16 mouse cellular contexts compared by ENCODE assay signal in genomic region chr4:106983908-106984515, GRCm38 (mm10).
DNase-seq lines count a peak whose midpoint lies in the region; ATAC-seq and TF ChIP-seq lines count a peak whose summit lies in the region.
"Had no signal": no experiment of that assay in that cellular context is flagged by ENCODE, and none has a peak within 500 bp of the region (broad histone marks: within the 10 kb centered on the region; RNA-seq: fewer than 3 reads in every experiment).

No protein-coding gene starts in this region.

- TF ChIP-seq POLR2A in kidney, adult 2 months (IDR thresholded peaks at IDR 0.05; ENCODE audit: low read depth, low read length): no peak

- peaks cover 25% of the 10 kb centered on the region for H3K36me3 ChIP-seq in forebrain, embryonic 10.5 days (replicated peaks)
- no peaks in the 10 kb centered on the region for H3K36me3 ChIP-seq in forebrain, embryonic 11.5 days (ENCODE audit: control insufficient read depth, insufficient read depth, low read length)
- H3K36me3 ChIP-seq in midbrain, embryonic 11.5 days (ENCODE audit: control insufficient read depth, insufficient read depth, low read length): no peaks in the 10 kb centered on the region
- H3K36me3 ChIP-seq in kidney, embryonic 14.5 days (ENCODE audit: control insufficient read depth, insufficient read depth, low read length): 0 out of 2 replicates have a peak, but pooled peaks cover 2% of the 10 kb centered on the region
- no peaks in the 10 kb centered on the region for H3K36me3 ChIP-seq in kidney, adult 2 months (ENCODE audit: control insufficient read depth, insufficient read depth, low read length)
- H3K36me3 ChIP-seq: heart, embryonic 10.5 days had no signal

- 76% methylated on average over 7 of the region's 7 CpGs for WGBS in forebrain, embryonic 10.5 days
- 73% methylated on average over 7 of the region's 7 CpGs for WGBS in forebrain, embryonic 11.5 days
- WGBS in midbrain, embryonic 11.5 days: 72% methylated on average over 7 of the region's 7 CpGs
- 61% methylated on average over 7 of the region's 7 CpGs for WGBS in kidney, embryonic 14.5 days
- 87% methylated on average over 7 of the region's 7 CpGs for WGBS in kidney, adult 2 months

- no peak overlapping the region for H3K4me3 ChIP-seq in forebrain, embryonic 10.5 days
- H3K4me3 ChIP-seq in forebrain, embryonic 11.5 days (ENCODE audit: low read depth, low read length): no peak overlapping the region
- no peak overlapping the region for H3K4me3 ChIP-seq in midbrain, embryonic 11.5 days (ENCODE audit: low read depth, low read length)
- no peak overlapping the region for H3K4me3 ChIP-seq in kidney, embryonic 14.5 days (ENCODE audit: low read length)
- H3K4me3 ChIP-seq in kidney, adult 2 months (ENCODE audit: insufficient read depth, low read depth, low read length): no peak overlapping the region
- H3K4me3 ChIP-seq: gastrocnemius, adult 2 months; heart, embryonic 10.5 days had no signal

- peak overlapping the region; percentile 2 for H3K27ac ChIP-seq in forebrain, embryonic 10.5 days
- H3K27ac ChIP-seq in forebrain, embryonic 11.5 days (ENCODE audit: low read depth, low read length): no peak overlapping the region
- H3K27ac ChIP-seq in midbrain, embryonic 11.5 days (ENCODE audit: low read depth, low read length): 0 out of 2 replicates have a peak overlapping the region, but pooled peaks have one; percentile 25
- no peak overlapping the region for H3K27ac ChIP-seq in kidney, embryonic 14.5 days (ENCODE audit: low read depth, low read length)
- H3K27ac ChIP-seq in kidney, adult 2 months (ENCODE audit: insufficient read depth, low read depth, low read length): no peak overlapping the region
- H3K27ac ChIP-seq: gastrocnemius, adult 2 months; heart, embryonic 10.5 days had no signal

- TF ChIP-seq CTCF in kidney, adult 2 months (conservative IDR thresholded peaks at IDR 0.05; ENCODE audit: insufficient read depth, insufficient read length, low read depth, low read length): no peak

- ATAC-seq in forebrain, embryonic 11.5 days (replicated peaks; ENCODE audit: low FRiP score): no peak
- no peak for ATAC-seq in midbrain, embryonic 11.5 days (ENCODE audit: low FRiP score)
- ATAC-seq in kidney, embryonic 14.5 days (ENCODE audit: low FRiP score, low TSS enrichment): no peak
- ATAC-seq: lung, postnatal 0 days had no signal

- H3K9me3 ChIP-seq in forebrain, embryonic 10.5 days: no peaks in the 10 kb centered on the region
- H3K9me3 ChIP-seq in forebrain, embryonic 11.5 days (ENCODE audit: control insufficient read depth, low read length): no peaks in the 10 kb centered on the region
- H3K9me3 ChIP-seq in midbrain, embryonic 11.5 days (ENCODE audit: control insufficient read depth, low read length): no peaks in the 10 kb centered on the region
- H3K9me3 ChIP-seq in kidney, embryonic 14.5 days (ENCODE audit: control insufficient read depth, low read length): no peaks in the 10 kb centered on the region
- H3K9me3 ChIP-seq: heart, embryonic 10.5 days had no signal

- no peak overlapping the region for H3K4me2 ChIP-seq in forebrain, embryonic 11.5 days (ENCODE audit: low read depth, low read length, severe bottlenecking)
- H3K4me2 ChIP-seq in midbrain, embryonic 11.5 days: no peak overlapping the region
- H3K4me2 ChIP-seq in kidney, embryonic 14.5 days (replicated peaks; ENCODE audit: low read depth, low read length): no peak overlapping the region
- H3K4me2 ChIP-seq: liver, embryonic 11.5 days had no signal

- DNase-seq in forebrain, embryonic 10.5 days (ENCODE audit: extremely low spot score, low spot score): no peak
- no peak for DNase-seq in forebrain, embryonic 11.5 days (ENCODE audit: low spot score)
- peak; percentile 54 for DNase-seq in retina, postnatal 1 day
- no peak for DNase-seq in retina, embryonic 14.5 days (ENCODE audit: low spot score)
- DNase-seq in midbrain, embryonic 11.5 days (ENCODE audit: low spot score, missing footprints): no peak
- no peak for DNase-seq in kidney, adult 2 months
- DNase-seq in adrenal gland, postnatal 25 days: no peak
- DNase-seq: adrenal gland, adult 8-10 months; gastrocnemius, adult 2 months; heart, postnatal 4 days; kidney, postnatal 10 days; right cerebral cortex, adult 18-20 months had no signal

- H3K4me1 ChIP-seq in forebrain, embryonic 10.5 days: peaks cover 99% of the 10 kb centered on the region
- H3K4me1 ChIP-seq in forebrain, embryonic 11.5 days (replicated peaks; ENCODE audit: control insufficient read depth, insufficient read depth, low read length): peaks cover 48% of the 10 kb centered on the region
- peaks cover 81% of the 10 kb centered on the region for H3K4me1 ChIP-seq in midbrain, embryonic 11.5 days (ENCODE audit: control insufficient read depth, insufficient read depth, low read length)
- peaks cover 77% of the 10 kb centered on the region for H3K4me1 ChIP-seq in kidney, embryonic 14.5 days (ENCODE audit: control insufficient read depth, insufficient read depth, low read length)
- peaks cover 46% of the 10 kb centered on the region for H3K4me1 ChIP-seq in kidney, adult 2 months (ENCODE audit: control insufficient read depth, insufficient read depth, low read length)

- H3K27me3 ChIP-seq in forebrain, embryonic 10.5 days (ENCODE audit: poor library complexity, severe bottlenecking): no peaks in the 10 kb centered on the region
- no peaks in the 10 kb centered on the region for H3K27me3 ChIP-seq in forebrain, embryonic 11.5 days (ENCODE audit: control insufficient read depth, insufficient read depth, low read length)
- H3K27me3 ChIP-seq in midbrain, embryonic 11.5 days (ENCODE audit: control insufficient read depth, insufficient read depth, low read length): no peaks in the 10 kb centered on the region; the same call in 1 of the 2 replicates
- H3K27me3 ChIP-seq in kidney, embryonic 14.5 days (ENCODE audit: control insufficient read depth, insufficient read depth, low read length): no peaks in the 10 kb centered on the region
- no peaks in the 10 kb centered on the region for H3K27me3 ChIP-seq in kidney, adult 2 months (replicated peaks; ENCODE audit: control insufficient read depth, insufficient read depth, low read length)

- H3K9ac ChIP-seq in forebrain, embryonic 11.5 days (ENCODE audit: low read length): no peak overlapping the region
- H3K9ac ChIP-seq in midbrain, embryonic 11.5 days (ENCODE audit: low read length): no peak overlapping the region
- H3K9ac ChIP-seq in kidney, embryonic 14.5 days (ENCODE audit: low read depth, low read length): no peak overlapping the region

Comparison
In these comparisons a context has a peak if more than half of its experiments do, and no peak if none do; other contexts are left out.
1. H3K27ac ChIP-seq: peak in forebrain, embryonic 10.5 days (single experiment) and midbrain, embryonic 11.5 days (single experiment); none in forebrain, embryonic 11.5 days (single experiment), kidney, embryonic 14.5 days (single experiment) and kidney, adult 2 months (single experiment).